ENCODE assay signal across 12 mouse cellular contexts in the genomic region with DNA sequence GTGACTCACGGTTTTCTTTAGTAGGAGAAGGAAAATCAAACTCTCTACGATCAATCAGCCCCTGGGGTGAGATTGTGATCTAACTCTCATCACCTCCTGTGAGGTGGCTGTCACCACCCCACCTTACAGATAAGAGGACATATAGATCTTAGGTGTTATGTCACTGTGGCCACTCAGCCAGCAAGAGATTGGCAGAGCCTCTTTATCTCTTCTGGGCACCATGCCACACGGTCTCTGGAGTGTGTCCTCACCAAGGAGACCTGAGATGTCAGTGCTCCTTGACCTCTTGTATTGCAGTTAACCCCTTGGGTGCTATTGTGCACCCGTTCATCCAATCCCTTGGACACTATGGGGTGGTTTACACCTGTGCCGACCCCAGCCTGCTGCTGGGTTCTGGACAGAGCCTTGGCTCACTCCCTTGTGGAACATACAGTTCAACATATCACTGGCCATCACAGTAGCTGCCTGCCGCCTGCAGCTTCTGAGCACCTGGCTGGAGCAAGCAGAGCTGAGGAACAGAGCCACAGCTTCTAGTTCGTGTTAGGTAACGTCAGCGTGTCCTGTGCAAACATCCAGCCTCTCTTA. TPM values are rescaled to one million over a fixed set of nuclear protein-coding genes. Genes with fewer than 3 reads are reported as not detected.
DNase-seq lines count a peak whose midpoint lies in the region; ATAC-seq and TF ChIP-seq lines count a peak whose summit lies in the region.
"Had no signal": no experiment of that assay in that cellular context is flagged by ENCODE, and none has a peak within 500 bp of the region (broad histone marks: within the 10 kb centered on the region; RNA-seq: fewer than 3 reads in every experiment).

No protein-coding gene starts in this region.

- DNase-seq in cerebellum, adult 9-11 months = peak; percentile 49
- DNase-seq in cerebellum, postnatal 4 days (ENCODE audit: low spot score in 2 of 2) = no peak
- no peak for DNase-seq in hindbrain, embryonic 10.5 days (ENCODE audit: low spot score)
- no peak for DNase-seq in lung, postnatal 0 days (ENCODE audit: low spot score)
- DNase-seq in lung, postnatal 36 days = no peak
- DNase-seq in urinary bladder, adult 2 months (ENCODE audit: low spot score) = no peak
- DNase-seq: adrenal gland, postnatal 25 days; right cerebral cortex, adult 18-20 months had no signal

- H3K27ac ChIP-seq in hindbrain, embryonic 10.5 days = peak overlapping the region; percentile 91
- no peak overlapping the region for H3K27ac ChIP-seq in hindbrain, embryonic 12.5 days
- H3K27ac ChIP-seq in lung, postnatal 0 days (ENCODE audit: low read length) = 0 out of 2 replicates have a peak overlapping the region, but pooled peaks have one; percentile 69
- H3K27ac ChIP-seq: liver, embryonic 15.5 days had no signal

- 79% methylated on average over 9 of the region's 9 CpGs for WGBS in hindbrain, embryonic 10.5 days
- WGBS in hindbrain, embryonic 12.5 days = 82% methylated on average over 9 of the region's 9 CpGs
- WGBS in lung, postnatal 0 days = 53% methylated on average over 9 of the region's 9 CpGs

- H3K36me3 ChIP-seq in hindbrain, embryonic 10.5 days = no peaks in the 10 kb centered on the region
- H3K36me3 ChIP-seq in hindbrain, embryonic 12.5 days = no peaks in the 10 kb centered on the region
- H3K36me3 ChIP-seq in lung, postnatal 0 days (ENCODE audit: insufficient read depth, low read length) = no peaks in the 10 kb centered on the region
- H3K36me3 ChIP-seq: liver, embryonic 15.5 days had no signal

- no peak for ATAC-seq in hindbrain, embryonic 12.5 days (ENCODE audit: low FRiP score)
- no peak for ATAC-seq in lung, postnatal 0 days
- ATAC-seq in megakaryocyte, adult 5-6 weeks (ENCODE audit: poor library complexity, severe bottlenecking) = peak; percentile 66
- ATAC-seq: intestine, embryonic 16.5 days had no signal

- no peak overlapping the region for H3K4me2 ChIP-seq in hindbrain, embryonic 12.5 days (replicated peaks)
- no peak overlapping the region for H3K4me2 ChIP-seq in lung, postnatal 0 days (replicated peaks; ENCODE audit: low read depth, low read length)
- H3K4me2 ChIP-seq: liver, embryonic 15.5 days had no signal

- TF ChIP-seq CTCF in lung, postnatal 0 days (IDR thresholded peaks at IDR 0.05) = no peak

- no peak overlapping the region for H3K9ac ChIP-seq in hindbrain, embryonic 12.5 days
- no peak overlapping the region for H3K9ac ChIP-seq in lung, postnatal 0 days (replicated peaks; ENCODE audit: low read depth)
- H3K9ac ChIP-seq: liver, embryonic 15.5 days had no signal

- no peak overlapping the region for H3K4me3 ChIP-seq in hindbrain, embryonic 10.5 days
- no peak overlapping the region for H3K4me3 ChIP-seq in hindbrain, embryonic 12.5 days
- H3K4me3 ChIP-seq in lung, postnatal 0 days (ENCODE audit: low read depth, low read length) = no peak overlapping the region
- H3K4me3 ChIP-seq: liver, embryonic 15.5 days had no signal

- H3K4me1 ChIP-seq in hindbrain, embryonic 10.5 days (replicated peaks) = peaks cover 65% of the 10 kb centered on the region
- peaks cover 51% of the 10 kb centered on the region for H3K4me1 ChIP-seq in hindbrain, embryonic 12.5 days
- peaks cover 10% of the 10 kb centered on the region; the same call in 1 of the 2 replicates for H3K4me1 ChIP-seq in lung, postnatal 0 days (ENCODE audit: insufficient read depth, low read depth, low read length)

- no peak for TF ChIP-seq EP300 in lung, postnatal 0 days (IDR thresholded peaks at IDR 0.05)

- peaks cover 10% of the 10 kb centered on the region; the same call in 1 of the 2 replicates for H3K27me3 ChIP-seq in hindbrain, embryonic 10.5 days (ENCODE audit: insufficient read depth, poor library complexity, severe bottlenecking)
- 0 out of 2 replicates have a peak, but pooled peaks cover 3% of the 10 kb centered on the region for H3K27me3 ChIP-seq in hindbrain, embryonic 12.5 days
- no peaks in the 10 kb centered on the region for H3K27me3 ChIP-seq in lung, postnatal 0 days (replicated peaks; ENCODE audit: insufficient read depth, low read length)
- H3K27me3 ChIP-seq: liver, embryonic 15.5 days had no signal

- H3K9me3 ChIP-seq in hindbrain, embryonic 10.5 days = no peaks in the 10 kb centered on the region
- H3K9me3 ChIP-seq in hindbrain, embryonic 12.5 days (replicated peaks) = no peaks in the 10 kb centered on the region
- H3K9me3 ChIP-seq in lung, postnatal 0 days (ENCODE audit: low read length) = no peaks in the 10 kb centered on the region
- H3K9me3 ChIP-seq: liver, embryonic 15.5 days had no signal

RNA-seq across cellular contexts. Expression of a gene that starts 58.3 kb away (rescaled TPM):
- polyA plus RNA-seq in hindbrain, embryonic 10.5 days (2016; fragmentation: Nextera tagmentation; extraction: Ambion mirVana) = 36.2 and 48.6 TPM in 2 replicates
- 70.9 and 71.6 TPM in 2 replicates for polyA plus RNA-seq in hindbrain, embryonic 12.5 days (2016; fragmentation: Nextera tagmentation; extraction: Ambion mirVana)
- 63.7 and 69.0 TPM in 2 replicates for polyA plus RNA-seq in lung, postnatal 0 days (2015; fragmentation: Nextera tagmentation; extraction: Ambion mirVana)
- total RNA-seq in megakaryocyte, adult 5-6 weeks (2015) = 45.0 and 51.3 TPM in 2 replicates
- total RNA-seq in megakaryocyte, adult 5-6 weeks (2017) = 46.1 and 69.8 TPM in 2 replicates
- polyA plus RNA-seq in urinary bladder, adult 2 months (2012; rRNA removed) = 56.4 and 57.0 TPM in 2 replicates
